Mouse (Mus musculus): ENCODE data around the gene Tln1. TPM values are rescaled to one million over a fixed set of nuclear protein-coding genes. Genes with fewer than 3 reads are reported as not detected.

The Tln1 gene
- 100 to 1,000 TPM; 274 to 317 TPM for total RNA-seq (2023)

DNA sequence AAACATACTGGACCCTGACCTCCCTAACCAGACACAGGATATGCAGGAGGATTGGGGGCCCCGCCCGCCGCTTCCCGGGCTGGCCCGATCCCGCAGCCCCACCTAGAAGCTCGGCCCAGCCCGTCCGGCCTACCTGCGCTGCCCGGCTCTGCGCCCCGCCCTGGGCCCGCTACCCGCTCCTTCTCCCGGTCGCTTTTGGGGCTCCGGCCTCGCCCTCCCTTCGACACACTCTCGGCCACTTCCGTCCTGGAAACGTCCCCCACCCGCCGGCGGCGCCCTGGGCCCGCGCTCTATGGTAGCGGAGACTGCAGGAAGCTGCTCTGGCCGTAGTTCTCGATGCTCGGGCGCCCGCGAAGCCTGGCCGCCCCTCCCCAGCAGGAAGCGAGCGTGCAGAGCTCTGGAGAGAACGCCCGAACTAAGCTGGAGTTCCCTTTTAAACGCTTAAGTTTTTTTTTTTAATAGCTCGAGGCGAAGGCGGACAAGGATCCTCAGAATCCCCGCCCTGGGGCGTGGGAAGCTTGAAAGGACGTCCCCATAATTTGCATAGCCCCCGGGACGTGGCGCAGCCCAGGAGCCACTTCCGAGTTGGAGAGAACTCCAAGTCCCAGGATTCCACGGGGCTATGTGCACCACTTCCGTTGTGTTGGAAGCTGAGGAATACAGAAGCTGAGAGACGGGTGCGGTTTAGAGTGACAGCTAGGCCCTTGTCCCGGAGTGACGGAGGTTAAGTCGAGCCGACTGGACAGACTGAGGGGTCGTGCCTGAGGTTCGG is at the start of gene Tln1, which contains the start of gene Creb3:
TSS of gene Tln1 (minus strand) at position 695 of the 772 bp plus-strand sequence.
TSS of gene Creb3 (plus strand) at position 336 of the 772 bp plus-strand sequence.

GRCm38 (mm10) chr4:43584444-43585416 is 22.2 kb upstream of the Tln1 start, which contains the start of gene Msmp:
Gene Msmp, minus strand, starts transcription at chr4:43584494.

GRCm38 (mm10) chr4:43578376-43579204 is 16.1 kb upstream of the Tln1 start, which contains the start of the genes Rgp1 and Gba2:
Gene Rgp1, plus strand, starts transcription at chr4:43578715.
Gene Gba2, minus strand, starts transcription at chr4:43578873.

GRCm38 (mm10) chr4:43506536-43507185 is 55.8 kb downstream of the Tln1 start, which contains the start of gene Car9:
Gene Car9, plus strand, starts transcription at chr4:43506966.

DNA sequence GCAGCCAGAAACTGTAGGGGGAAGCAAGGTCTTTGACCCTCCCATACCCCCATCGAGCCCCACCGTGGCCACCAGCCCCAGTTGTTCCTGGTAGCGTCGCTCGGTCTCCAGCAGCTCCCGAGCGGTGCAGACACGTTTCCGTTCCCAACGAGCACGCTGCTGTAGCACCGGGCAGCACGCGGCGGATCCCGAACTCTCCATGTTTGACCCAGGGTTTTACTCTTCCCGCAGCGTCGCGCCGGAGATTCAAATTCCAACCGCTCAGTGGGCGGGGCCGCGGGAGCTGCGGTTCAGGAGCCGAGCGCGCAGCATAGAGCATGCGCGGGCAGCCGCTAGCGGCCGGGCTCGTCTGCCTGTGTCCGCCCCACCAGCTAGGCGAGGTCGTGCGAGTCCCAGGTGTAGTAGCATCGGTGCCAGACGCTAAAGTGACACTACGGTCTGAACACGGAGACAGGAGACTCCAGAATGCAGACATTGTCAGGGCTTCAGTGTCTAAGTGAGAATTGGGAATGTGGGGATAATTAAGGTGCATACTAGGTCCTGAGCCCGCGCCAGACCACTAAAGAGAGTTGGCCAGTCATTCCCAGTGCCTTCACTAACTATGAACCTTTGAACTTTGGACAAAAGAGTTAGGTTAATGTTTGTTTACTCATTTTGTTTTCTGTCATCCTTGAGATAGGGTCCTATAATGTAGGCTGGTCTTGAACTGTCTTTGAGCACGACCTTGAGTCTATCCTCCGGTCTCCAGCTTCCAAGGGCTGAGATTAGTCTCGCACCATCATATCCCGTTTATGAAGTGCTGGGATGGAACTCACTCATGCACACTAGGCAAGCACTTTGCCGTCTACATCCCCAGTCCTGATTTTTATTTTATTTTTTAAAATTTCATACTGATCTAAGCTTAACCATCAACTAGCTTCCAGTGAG is 62.8 kb downstream of the Tln1 start, which contains the start of gene Arhgef39:
TSS of gene Arhgef39 (minus strand) at position 289 of the 927 bp plus-strand sequence.

GRCm38 (mm10) chr4:43492821-43493185 is 69.7 kb downstream of the Tln1 start, which contains the start of gene Ccdc107:
Gene Ccdc107, plus strand, starts transcription at chr4:43492900.

DNA sequence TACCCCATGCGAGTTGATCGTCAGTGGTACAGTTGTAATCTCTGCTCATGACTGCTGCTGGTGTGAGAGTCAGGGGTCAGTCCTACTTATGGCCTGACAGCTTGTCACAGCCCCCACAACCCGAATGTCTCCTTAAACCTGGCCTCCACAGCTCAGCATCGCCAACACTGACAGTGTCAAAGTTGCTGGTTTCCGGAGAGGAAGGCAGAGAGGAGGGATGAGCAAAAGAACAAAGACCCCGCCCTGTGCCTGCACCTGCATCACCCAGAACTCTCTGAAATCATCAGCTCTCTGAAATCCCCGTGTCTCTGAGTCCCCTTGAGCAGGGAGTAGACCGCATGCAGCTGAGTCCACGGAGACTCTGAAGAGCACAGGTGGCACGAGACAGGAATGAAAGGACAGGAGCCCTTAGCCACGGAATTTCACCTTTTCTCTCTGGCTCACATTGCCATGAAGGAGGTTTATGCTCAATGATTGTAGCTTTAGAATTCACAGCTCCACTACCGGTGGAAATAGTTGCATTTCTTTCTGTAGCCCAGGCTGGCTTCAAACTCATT is 78.9 kb downstream of the Tln1 start, which contains the start of gene Sit1:
TSS of gene Sit1 (minus strand) at position 200 of the 557 bp plus-strand sequence.

Other genes with a start within 250 kb of the Tln1 start
- gene Rusc2, start 180.7 kb downstream of the Tln1 start, total RNA-seq (2023) = not detected
- gene Fam166b, start 133.6 kb downstream of the Tln1 start, total RNA-seq (2023) = not detected
- 10 to 100 TPM; 71.2 to 74.1 TPM for gene Tesk1, start 120.8 kb downstream of the Tln1 start, total RNA-seq (2023)
- 100 to 1,000 TPM; 512 to 548 TPM for gene Cd72, start 108.1 kb downstream of the Tln1 start, total RNA-seq (2023)
- 10 to 100 TPM; 10.3 to 18.2 TPM for gene Sit1, start 79.0 kb downstream of the Tln1 start, total RNA-seq (2023)
- gene Ccdc107, start 69.8 kb downstream of the Tln1 start, total RNA-seq (2023) = 10 to 100 TPM; 27.5 to 31.2 TPM
- gene Arhgef39, start 63.0 kb downstream of the Tln1 start, total RNA-seq (2023) = 1 to 10 TPM; 1.5 to 2.7 TPM
- gene Car9, start 55.7 kb downstream of the Tln1 start, total RNA-seq (2023) = under 1 TPM; 0.32 to 0.86 TPM
- gene Tpm2, start 38.9 kb downstream of the Tln1 start, total RNA-seq (2023) = not detected
- gene Creb3, start 359 bp downstream of the Tln1 start, total RNA-seq (2023) = 10 to 100 TPM; 68.9 to 74.4 TPM
- gene Rgp1, start 16.0 kb upstream of the Tln1 start, total RNA-seq (2023) = 10 to 100 TPM; 55.0 to 64.4 TPM
- 10 to 100 TPM; 43.2 to 50.3 TPM for gene Gba2, start 16.2 kb upstream of the Tln1 start, total RNA-seq (2023)
- not detected for gene Msmp, start 21.8 kb upstream of the Tln1 start, total RNA-seq (2023)
- gene Npr2, start 69.2 kb upstream of the Tln1 start, total RNA-seq (2023) = 1 to 10 TPM; 1.4 to 4.2 TPM
- gene Spag8, start 90.9 kb upstream of the Tln1 start, total RNA-seq (2023) = under 1 TPM in 1 of 2 experiments, not detected in 1; 0.52 TPM
- gene Hint2, start 93.8 kb upstream of the Tln1 start, total RNA-seq (2023) = 10 to 100 TPM; 21.1 to 23.2 TPM
- 1 to 10 TPM; 3.4 to 5.9 TPM for gene Tmem8b, start 106.3 kb upstream of the Tln1 start, total RNA-seq (2023)
- gene Fam221b, start 106.5 kb upstream of the Tln1 start, total RNA-seq (2023) = under 1 TPM in 1 of 2 experiments, not detected in 1; 0.15 TPM
- gene Olfr70, start 138.1 kb upstream of the Tln1 start, total RNA-seq (2023) = not detected
- not detected for gene Olfr71, start 147.6 kb upstream of the Tln1 start, total RNA-seq (2023)
- gene Hrct1, start 164.5 kb upstream of the Tln1 start, total RNA-seq (2023) = not detected
- gene Spaar, start 167.3 kb upstream of the Tln1 start, total RNA-seq (2023) = not detected
- not detected for gene Olfr159, start 208.3 kb upstream of the Tln1 start, total RNA-seq (2023)